Mouse (Mus musculus) frontal cortex, postnatal 36 days (tissue): ENCODE measurements around the gene 2310061N02Rik.
"Not testable (repeated sequence)": the region's sequence is repeated elsewhere in the genome, so short reads cannot be mapped to it uniquely, and the experiment has no call there.

ENCODE experiments used
- DNase-seq, 2 experiments: peaks; one replicate each; pipeline ENCODE4 v3.0.0; 2022; ENCODE audit warnings: low spot score in 2 of 2

Gene 2310061N02Rik

DNA sequence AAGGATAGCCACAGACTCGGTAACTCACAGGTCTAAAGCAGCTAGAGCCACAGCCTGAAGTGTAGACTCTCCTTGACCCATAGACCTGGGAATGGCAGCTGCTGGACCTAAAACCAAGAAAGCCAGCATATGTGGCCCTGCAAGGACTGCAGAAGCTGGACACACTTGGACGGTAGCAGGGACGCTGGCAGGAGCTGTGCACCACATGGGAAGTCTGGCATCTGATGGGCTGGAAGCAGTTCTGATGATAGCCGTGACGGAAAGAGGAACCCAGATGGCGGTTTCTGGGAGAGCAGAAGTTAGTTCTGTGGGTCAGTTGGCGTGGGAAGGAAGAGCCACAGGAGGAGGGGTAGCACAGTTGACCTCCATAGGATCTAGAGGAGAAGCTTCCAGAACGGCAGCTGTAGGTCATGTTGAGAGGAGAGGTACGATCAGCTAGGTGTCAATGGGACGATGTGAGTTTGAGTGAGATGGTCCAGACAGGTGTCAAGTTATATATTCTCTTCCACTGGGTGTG is at the start of gene 2310061N02Rik:
Gene 2310061N02Rik, minus strand, starts transcription at position 467 of the 517 bp plus-strand sequence.
- DNase-seq = no peak

DNA sequence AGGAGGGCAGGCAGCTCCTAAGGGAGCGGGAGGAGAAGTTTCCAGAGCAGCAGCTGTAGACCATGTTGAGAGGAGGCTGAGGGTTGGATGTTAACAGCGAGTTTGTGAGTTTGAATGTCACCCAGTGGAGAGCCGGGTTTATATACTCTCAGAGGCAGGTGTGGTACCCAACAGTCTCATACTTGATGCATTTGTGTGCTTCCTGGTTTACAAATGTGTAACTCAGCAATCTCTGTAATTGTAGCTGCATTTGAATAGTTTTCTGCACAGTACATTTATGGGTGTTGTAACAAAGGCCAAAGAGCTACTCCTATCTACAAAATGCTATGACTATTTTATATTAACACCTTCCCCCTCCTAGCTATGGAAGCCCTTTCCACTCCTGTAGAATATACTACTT is 43.8 kb upstream of the 2310061N02Rik start, which contains the start of gene Krtap13:
Gene Krtap13, minus strand, starts transcription at position 101 of the 400 bp plus-strand sequence.
- DNase-seq = not testable (repeated sequence)

DNA sequence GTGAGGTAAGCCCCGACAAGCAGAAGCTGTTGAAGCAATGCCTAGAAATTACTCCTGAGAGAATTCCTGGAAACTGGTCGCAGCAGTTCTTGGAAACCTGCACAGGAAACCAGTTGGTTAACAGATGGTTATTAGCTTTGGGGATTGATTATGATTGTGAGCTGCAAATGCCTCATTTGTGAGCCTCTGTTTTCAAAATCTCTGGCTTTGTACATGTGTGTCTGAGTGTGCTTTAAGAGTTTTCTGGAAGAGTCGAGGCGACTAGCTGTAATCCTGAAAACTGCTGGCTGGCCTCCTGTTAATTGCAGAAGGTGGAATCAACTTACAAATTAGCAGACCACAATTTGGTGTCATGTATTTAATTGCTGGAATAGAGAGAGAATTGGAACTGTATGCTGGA is 40.2 kb upstream of the 2310061N02Rik start:
- DNase-seq = no peak

DNA sequence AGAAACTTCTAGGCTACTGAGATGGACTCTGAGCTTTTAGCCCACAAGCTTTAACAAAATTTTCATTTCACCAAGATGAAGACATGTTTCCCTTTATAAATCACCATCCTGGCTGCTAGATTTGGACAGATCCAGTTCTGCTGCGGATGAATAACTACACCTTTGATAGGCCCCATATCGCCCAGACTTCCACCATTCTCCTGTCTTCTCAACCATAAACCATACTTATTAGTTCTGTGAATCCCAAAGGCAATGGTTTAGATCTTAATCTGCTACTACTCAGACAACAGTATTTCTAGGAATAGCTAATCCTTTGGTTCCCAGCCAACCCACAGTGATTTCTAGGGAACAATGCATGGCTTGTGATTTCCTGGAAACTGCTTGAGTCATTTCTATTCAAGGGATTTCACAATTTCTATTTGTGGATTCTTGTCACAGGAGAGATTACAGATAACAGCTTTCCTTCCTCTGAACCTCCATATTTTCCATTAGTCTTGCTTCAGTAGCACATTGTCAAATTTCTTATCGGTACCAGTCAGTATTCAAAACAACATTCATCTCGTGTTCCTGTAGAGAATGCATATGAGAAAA is 37.1 kb upstream of the 2310061N02Rik start:
- no peak for DNase-seq

DNA sequence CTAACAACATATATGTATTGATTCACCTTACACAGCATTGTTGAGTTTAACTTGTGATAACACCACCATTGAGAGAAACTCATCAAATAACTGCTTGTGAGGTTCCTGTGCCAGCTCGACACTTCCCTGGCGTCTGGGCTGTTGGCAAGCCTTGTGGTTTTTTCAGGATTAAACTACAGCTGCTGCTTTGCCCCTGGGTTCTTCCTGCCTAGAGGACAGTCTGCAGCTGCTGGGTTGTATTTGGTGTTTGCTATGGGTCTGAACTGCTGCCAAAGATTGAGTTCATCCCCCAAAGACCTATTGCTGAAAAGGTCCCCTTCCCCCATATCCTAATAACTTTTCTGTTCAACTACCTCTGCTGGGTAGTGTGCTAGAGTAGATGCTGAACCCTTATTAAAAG is 27.6 kb upstream of the 2310061N02Rik start:
- DNase-seq = no peak

DNA sequence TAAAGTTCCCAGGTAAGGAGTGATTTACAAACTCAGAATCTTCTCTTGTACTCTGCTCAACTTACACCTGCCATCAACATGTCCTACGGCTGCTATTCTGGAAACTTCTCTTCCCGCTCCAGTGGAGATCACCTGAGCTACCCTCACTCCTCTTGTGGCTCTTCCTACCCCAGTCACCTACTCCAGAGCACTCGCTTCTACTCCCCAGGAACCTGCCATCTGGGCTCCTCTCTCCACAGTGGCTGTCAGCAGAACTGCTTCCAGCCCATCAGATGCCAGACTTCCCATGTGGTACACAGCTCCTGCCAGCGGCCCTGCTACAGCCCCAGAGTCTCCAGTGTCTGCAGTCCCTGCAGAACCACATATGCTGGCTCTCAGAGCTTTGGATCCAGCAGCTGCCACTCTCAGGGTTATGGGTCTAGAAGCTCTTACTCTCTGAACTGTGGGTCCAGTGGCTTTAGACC is 21.1 kb upstream of the 2310061N02Rik start, which contains the start of gene Krtap13-1:
Gene Krtap13-1, plus strand, starts transcription at position 51 of the 464 bp plus-strand sequence.
- DNase-seq = no peak

DNA sequence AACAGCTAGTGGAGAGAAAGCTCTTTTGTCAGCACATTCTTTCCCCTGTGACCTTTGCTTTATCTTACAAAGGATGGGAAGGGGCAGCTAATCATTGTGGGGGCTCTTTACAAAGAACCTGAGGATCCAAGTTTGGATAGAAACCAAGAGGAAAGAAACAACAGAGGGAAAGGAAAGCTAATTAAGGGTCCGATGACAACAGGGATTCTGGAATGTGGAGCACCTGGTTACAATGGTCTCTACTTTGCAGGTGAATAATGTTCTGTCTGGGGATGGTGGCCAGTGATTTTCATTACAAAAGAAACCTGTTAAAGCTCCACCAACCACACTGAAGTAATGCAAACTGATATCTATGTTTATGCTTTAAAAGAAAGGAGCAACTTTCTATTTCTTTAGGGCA is 12.3 kb upstream of the 2310061N02Rik start:
- DNase-seq = no peak

DNA sequence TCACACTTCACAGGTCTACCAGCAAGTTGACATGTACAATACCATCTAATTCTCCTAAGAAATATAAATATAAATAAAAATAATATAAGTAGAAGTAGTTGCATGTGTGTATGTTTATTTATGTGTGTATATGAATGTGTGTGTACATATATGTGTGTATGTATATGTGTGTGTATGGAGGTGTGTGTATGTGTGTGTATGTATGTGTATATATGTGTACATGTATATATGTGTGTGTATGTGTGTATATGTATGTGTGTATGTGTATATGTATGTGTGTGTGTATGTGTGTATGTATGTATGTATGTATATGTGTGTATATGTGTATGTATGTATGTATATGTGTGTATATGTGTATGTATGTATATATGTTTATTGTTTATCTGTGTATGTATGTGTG is 8.8 kb upstream of the 2310061N02Rik start:
- DNase-seq = no peak

DNA sequence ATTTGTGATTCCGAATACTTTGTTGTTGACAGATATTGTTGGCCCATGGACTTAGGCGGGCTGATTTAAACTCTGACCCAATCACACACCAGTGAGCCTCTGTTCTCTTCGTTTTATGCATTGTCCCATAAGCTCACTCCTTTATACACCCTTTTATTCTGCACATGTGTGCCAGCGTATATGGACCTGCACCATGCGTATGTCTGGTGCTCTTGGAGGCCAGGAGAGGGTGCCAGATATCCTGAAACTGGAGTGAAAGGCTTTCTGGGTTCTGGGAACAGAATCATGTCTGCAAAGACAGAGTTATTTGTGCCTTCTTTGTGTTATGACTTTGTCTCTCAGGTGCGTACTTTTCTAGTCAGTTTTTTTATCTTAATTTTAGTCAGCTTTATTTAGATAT is 3.5 kb upstream of the 2310061N02Rik start:
- DNase-seq = no peak

DNA sequence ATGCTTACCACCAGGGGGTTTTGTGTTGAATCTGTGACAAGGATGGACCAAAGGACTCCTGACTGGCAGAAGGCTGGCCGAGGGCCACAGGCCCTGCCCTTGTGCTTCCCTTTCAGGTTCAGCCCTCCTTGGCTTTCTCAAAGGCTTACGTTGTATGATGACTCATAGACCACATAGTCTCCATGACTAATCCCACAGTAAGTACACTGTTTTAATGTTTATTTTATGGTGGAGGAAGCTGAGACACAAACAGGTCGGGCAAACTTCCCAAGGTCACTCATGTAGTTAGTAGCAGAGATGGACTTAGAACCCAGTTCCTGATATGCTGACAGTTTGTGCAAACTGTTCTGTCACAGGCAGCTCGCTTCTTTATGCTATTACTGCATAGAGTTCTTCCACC is 3.0 kb upstream of the 2310061N02Rik start:
- DNase-seq = no peak

DNA sequence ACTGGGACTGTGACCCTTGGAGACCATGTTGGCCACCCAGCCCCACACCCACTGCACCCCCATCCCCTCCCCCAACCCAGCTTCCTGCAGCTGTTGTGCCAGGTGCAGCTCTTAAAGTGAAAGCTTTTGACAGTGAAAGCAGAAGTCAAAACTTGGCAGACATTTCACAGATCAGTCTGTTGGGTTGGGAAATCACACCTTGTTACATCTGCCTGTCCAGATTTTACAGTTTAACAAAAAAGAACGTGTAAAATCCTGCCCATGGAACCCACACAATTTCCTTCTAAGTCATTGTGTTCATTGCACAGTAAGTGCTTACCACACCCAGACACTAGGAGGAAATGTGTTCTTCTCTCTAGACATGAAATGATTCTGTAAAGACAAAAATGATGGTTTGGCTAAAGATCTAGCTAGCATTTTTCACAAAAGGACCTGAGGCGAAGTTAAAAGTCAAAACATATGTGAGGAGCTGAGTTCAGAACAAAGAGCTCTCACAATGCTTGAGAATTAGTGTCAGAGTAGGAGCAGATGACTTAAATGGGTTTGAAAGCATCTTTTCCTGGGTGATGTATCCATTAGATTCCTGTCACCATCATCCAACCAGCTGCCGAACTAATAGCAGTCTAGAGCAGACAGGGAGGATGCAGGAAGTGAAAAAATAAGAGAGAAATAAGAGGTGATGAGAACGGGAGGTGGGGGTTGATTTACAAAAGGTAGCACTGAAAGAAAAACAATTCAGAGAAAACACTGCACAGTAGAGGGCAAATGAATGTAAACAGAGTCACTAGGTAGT is 6.5 kb downstream of the 2310061N02Rik start:
- DNase-seq = peak in 1 of 2 experiments; percentile 1

DNA sequence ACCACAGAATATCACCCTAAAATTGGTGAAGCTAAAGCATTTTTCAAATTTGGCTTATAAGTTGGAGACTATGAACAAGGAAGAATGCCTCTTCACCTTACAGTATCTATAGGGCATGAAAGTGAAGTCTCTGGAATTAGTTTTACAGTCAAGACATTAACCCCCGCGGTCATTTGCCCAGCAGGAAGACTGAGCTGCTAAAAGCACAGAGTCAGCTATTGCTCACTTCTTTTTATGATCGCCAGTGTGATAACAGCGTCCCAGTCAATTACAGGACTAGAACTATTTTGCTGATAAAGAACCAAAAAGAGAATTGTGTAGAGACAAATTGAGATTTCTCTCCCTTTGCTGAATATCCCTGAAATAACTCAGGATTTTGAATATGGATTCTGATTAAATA is 11.5 kb downstream of the 2310061N02Rik start:
- no peak for DNase-seq

DNA sequence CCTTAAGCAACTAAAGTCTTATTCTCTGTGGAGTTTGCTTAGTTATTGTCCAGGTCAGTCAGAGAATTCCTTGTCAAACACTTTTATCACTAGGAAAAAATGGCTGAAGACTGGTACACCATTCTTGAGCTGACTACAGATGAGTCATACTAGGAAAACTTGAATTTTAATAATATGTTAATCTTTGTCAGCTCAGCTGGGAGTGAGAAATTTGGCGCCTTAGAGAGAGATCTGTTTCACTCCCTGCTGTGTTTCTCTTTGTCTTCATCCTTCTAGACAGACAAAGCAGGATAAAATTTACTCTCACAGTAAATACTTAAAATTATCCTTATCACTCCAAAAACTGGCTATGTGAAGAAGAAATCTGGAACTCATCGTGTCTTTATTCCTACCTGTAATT is 26.5 kb downstream of the 2310061N02Rik start:
- DNase-seq = peak in 1 of 2 experiments; percentile 4

DNA sequence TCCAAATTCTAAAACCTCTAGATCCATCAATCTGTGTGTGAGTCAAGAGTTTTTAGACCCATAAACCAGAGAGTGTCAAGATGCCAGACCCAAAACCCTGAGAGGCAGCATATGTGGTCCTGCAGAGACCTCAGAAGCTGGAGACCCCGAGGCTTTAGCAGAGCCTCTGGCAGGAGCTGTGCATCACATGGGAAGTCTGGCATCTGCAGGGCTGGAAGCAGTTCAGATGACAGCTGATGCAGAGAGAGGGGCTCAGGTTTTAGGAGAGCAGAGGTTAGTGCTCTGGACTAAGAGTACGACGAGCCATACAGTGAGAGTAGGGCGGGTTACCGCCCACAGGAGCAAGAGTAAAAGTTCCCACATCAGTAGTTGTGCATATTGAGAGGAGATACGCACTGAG is 28.7 kb downstream of the 2310061N02Rik start:
- no peak for DNase-seq

DNA sequence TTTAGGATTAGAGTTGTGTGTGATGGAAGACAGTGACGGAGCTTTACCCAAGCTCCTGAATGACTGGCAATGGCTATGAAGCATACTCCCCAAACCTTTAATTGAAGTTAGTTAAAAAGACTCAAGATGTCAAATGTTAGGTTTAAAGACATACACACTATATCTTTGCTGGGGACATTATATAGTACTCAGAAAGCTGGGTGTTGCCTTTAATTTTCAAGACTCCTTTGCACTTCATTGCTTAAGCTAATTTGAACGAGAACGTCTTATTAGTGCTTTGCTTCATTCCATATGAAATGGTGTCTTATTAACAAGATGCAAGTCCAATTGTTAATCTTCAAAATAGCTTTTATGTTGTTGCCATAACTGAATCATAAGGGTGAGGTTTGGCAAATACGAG is 36.2 kb downstream of the 2310061N02Rik start, which contains the start of gene Krtap27-1:
Gene Krtap27-1, minus strand, starts transcription at position 101 of the 400 bp plus-strand sequence.
- DNase-seq = no peak

DNA sequence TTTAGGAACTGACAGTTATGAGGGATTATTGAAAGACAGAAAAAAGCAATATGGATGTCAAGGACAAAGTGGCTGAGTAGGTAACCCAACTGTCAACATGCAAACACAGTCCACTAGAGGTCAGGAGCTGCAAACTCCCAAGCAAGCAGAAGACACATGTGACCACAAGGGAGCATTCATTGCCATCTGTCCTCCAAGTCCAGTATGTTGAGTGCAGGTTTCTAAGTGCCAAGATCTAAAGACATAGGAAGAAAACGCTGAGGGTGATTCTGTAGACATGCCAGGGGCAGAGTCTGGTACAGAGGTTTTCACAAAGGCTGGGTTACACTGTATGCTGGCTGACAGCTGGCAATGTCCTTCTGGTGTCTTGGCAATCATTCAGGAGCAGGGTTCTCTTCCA is 50.3 kb downstream of the 2310061N02Rik start:
- no peak for DNase-seq
